Mouse (Mus musculus): ENCODE data around the gene Trp73.

Gene Trp73

GRCm38 (mm10) chr4:154140182-154140212 lies at the start of gene Trp73:
Gene Trp73, minus strand, starts transcription at chr4:154140208.
- DNase-seq (ENCODE audit: low spot score in 2 of 2) = no peak

GRCm38 (mm10) chr4:154188948-154189347 lies 48.9 kb upstream of the Trp73 start:
- DNase-seq (ENCODE audit: low spot score in 2 of 2) = no peak

DNA sequence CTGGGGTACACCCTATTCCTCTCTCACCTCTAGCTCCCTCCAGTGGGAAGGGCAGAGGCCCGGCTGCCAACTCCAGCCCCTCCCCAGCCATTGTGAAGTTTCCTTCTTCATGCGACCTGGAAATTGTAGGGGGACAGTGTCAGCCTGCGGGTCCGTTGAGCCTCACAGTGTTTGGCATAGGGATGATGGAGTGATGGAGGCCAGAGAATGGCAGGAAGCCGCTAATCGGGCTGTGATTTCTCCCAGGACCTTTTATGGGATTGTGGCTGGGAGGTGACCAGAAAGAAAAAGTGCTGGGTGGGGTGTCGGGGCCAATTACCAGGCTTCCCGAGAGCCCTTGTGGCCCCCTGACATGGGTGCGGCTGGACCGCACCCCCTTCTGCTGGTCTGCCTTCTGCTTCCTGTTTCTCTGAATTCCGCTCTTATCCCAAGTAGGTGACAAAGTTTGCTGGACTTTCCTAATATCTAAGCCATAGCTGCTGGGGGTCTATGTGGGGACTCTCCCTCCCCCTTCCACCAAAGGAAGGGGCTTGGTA lies 46.1 kb upstream of the Trp73 start:
- no peak for DNase-seq (ENCODE audit: low spot score in 2 of 2)

DNA sequence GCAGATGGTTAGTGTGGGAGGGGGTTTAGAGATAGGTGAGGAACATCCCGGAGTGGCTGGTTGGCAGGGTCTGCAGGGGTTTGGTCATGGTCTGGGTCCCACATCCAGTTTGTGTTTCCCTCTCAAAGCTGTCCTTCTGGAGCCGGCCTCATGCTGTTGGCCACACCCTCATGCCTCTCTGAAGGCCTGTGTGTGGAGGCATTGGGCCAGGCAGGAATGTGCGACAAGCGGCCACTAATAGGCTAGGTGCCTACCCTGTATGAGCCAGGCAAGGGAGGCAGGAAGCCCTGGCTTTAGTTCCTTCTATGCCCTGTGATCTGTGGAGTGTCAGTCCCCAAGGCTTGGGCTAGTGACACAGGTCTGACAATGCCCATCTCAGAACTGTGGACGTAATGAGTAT lies 45.0 kb upstream of the Trp73 start:
- no peak for DNase-seq (ENCODE audit: low spot score in 2 of 2)

- DNase-seq (ENCODE audit: low spot score in 2 of 2) = no peak
Measured at GRCm38 (mm10) chr4:154183566-154183965, 43.6 kb upstream of the Trp73 start.

GRCm38 (mm10) chr4:154181001-154181400 lies 41.0 kb upstream of the Trp73 start:
- DNase-seq (ENCODE audit: low spot score in 2 of 2) = no peak

DNA sequence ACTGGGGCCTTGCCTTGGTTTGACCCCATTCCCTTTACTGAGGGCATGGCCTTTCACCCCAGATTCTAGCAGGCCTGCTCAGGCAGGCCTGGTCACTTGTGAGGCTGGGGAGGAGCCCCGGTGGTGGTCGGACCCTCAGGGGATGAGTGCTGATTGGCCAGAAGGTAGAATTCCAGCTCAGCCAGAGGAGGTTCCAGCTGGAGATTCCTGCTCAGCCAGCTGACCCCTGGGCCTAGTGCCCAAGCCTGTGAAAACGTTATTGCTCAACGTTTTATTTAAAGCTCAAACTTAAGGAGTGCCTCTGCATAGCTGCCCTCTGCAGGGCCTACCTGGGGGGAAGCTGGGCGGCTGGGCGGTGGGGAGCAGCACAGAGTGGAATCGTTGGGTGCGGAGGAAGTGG lies 37.2 kb upstream of the Trp73 start:
- no peak for DNase-seq (ENCODE audit: low spot score in 2 of 2)

DNA sequence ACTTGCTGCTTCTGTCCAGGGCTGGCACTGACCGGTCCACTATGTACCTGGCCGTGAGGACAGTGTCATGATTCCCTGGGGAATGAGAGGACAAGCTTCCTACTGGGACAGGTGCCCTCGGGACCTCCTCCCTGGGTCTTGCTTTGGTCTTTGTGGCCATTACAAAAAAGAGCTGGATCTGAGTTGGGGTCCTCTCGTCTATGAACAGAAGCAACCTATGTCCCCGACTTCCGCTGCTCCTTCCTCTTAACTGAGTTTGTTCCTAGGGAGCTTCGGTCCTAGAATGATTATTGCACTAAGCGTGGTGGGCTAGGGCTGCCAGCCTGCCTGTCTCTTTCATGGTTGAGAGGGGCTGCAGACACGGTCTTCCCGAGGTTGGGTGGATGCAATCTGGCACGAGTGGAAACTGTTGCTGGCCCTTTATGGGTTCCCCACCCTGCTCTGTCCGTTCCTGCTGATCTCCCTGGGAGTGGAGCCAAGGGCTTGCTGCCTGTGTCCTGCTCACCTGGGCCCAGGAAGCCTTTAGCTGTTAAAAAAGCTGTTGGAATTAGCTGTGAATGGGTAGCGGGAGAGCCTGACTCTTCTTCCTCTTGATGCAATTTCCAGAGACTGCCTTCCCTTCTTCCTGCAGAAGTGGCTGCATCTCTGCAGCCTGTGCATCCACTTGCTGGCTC lies 32.1 kb upstream of the Trp73 start:
- no peak for DNase-seq (ENCODE audit: low spot score in 2 of 2)

GRCm38 (mm10) chr4:154171151-154171930 lies 31.3 kb upstream of the Trp73 start:
- DNase-seq (ENCODE audit: low spot score in 2 of 2) = no peak

GRCm38 (mm10) chr4:154170506-154171150 lies 30.6 kb upstream of the Trp73 start, which contains the start of gene Megf6:
Gene Megf6, plus strand, starts transcription at chr4:154170730.
- no peak for DNase-seq (ENCODE audit: low spot score in 2 of 2)

DNA sequence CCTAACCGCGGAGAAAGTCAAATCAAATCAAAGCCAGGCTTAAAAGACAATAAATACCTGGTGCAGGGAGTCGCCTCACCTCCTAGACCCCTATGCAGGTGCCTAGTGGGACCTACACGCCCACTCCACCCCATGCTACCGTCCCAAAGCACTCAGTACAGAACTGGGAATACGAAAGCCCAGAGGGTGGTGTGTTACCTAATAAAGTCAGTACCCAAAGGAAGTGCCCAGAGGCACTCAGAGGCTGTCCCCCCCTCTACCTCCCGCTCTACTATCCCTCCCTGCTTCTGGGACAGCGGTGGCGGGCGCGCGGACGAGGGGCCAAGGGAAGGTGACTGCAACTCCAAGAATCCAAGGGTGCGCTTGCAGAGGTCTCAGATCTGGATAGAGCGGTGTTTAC lies 30.0 kb upstream of the Trp73 start:
- no peak for DNase-seq (ENCODE audit: low spot score in 2 of 2)

DNA sequence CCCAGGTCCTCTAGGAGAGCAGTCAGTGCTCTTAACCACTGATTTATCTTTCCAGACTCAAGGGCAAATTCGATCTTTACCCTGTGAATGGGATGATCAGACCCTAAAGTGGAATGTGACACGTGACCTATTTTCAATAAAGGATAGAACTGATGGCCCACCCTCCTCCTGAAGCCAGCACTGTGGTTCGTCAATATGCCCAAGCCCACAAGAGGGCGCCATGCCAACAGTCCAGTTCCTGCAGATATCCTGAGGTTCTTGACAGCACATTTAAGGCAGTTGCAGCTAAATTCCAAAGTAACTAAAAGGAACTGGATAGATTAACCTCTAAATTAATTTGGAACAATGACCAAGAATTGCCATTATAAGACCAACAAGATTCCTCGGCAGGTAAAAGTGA lies 27.0 kb upstream of the Trp73 start:
- DNase-seq (ENCODE audit: low spot score in 2 of 2) = peak in 1 of 2 experiments; percentile 44

DNA sequence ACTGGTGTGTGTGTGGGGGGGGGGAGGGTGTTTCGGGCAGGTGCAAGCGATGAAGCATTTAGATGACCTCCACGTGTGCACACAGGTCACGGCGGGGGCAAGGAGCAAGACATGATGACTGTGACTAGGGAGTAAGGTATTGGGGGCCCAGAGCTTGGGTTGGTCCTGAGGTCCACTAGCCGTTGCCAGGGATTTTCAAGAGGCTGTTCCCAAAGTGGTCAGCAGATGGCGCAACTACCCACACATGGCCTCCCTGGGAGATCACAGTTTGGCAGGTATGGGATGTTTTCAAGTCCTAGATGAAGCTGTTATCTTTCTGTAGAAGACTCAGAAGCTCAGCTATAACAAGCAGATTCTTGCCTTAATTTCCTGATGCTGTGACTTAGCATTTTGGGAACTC lies 23.3 kb upstream of the Trp73 start:
- peak in 1 of 2 experiments; percentile 69 for DNase-seq (ENCODE audit: low spot score in 2 of 2)

DNA sequence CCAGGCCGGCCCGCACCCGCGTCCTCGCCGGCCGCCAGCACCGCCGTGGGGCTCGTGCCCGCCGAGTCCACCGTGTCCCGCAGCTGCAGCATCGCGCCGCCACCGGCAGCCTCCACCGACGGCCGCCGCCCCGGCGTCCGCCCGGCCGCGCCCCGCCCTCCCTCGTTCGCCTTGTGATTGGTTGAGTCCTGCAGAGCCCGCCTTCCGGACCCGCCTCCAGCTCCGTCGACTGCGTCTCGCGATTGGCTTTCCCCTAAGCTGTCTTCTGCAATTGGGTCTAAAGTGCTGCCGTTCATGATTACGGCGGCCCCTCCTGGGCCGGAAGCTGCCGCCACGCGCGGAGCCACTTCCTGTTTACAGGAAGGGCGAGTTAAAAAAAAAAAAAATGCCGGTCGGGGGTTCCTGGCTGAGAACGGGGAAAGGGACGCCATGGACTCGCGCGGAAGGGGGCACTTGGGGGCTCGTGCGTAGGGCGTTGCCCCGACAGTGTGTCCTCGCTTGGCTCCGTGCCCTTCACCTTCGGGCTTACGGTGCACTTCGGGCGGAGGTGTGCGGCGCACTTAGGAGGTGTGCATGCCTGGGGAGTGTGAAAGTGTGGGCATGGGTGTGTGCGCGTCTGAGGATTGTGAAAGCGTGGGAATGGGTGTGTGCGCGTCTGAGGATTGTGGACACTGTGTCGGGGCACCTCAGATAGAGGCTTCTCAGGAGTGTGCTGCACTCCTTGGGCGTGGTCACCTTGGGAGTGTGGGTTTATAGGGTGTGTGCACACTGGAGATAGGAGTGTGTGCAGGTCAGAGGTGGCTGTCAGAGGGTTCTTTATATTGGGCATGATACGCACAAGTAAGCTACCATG lies 20.8 kb upstream of the Trp73 start, which contains the start of gene Tprgl:
Tprgl (minus strand) TSS at position 129 of the 853 bp plus-strand sequence.
- peak; percentile 93 to 95 for DNase-seq (ENCODE audit: low spot score in 2 of 2)

- DNase-seq (ENCODE audit: low spot score in 2 of 2) = peak in 1 of 2 experiments; percentile 26
Measured at GRCm38 (mm10) chr4:154159961-154160537, 20.0 kb upstream of the Trp73 start.

- peak; percentile 72 to 83 for DNase-seq (ENCODE audit: low spot score in 2 of 2)
Measured at GRCm38 (mm10) chr4:154159002-154159401, 19.0 kb upstream of the Trp73 start.

DNA sequence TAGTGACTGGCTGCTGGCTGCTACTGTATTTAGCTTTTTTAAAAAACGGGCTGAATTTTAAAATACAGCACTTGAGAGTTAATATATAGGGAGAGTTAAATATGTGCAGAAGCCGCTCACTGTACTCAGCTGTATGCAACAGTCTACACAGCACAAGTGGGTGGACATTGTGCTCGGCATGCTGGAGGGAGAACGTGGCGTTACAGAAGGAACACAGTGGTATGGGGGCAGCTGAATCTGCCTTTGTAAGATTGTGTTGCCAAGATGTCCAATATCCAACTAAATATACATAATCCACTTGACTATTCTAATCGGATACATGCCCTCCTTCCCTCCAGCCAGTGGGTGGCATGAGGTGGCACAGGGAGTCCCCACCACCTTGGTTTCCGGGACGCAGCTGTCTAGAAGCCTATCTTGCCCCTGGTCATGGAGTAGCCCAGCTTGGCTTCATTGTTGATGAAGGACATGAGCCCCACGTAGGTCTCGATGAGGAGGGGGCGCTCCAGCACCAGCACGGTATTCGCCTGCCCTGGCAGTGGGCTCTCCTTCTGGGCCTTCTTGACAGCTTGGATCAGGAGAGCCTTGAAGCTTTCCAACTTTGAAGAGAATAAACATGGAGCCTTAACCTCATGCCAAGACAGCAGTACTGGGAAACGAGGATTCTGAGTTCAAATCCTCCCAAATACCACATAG lies 18.1 kb upstream of the Trp73 start:
- no peak for DNase-seq (ENCODE audit: low spot score in 2 of 2)

DNA sequence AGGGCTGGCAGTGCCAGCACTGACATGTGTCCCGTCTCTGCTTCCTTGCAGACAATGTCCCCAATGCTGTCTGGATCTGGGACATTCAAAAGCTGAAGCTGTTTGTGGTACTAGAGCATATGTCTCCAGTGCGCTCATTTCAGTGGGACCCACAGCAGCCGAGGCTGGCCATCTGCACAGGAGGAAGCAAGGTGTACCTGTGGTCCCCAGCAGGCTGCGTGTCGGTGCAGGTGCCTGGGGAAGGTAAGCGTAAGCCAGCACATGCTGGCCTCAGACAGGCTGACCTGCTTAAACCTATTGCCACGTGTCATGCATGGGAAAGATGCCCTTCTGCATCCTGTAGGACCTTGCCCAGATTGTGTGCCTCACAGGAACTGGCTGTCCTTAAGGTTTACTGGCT lies 16.0 kb upstream of the Trp73 start:
- DNase-seq (ENCODE audit: low spot score in 2 of 2) = no peak

- DNase-seq (ENCODE audit: low spot score in 2 of 2) = no peak
Measured at GRCm38 (mm10) chr4:154154104-154154503, 14.1 kb upstream of the Trp73 start.

- DNase-seq (ENCODE audit: low spot score in 2 of 2) = no peak
Measured at GRCm38 (mm10) chr4:154146342-154146741, 6.3 kb upstream of the Trp73 start.

DNA sequence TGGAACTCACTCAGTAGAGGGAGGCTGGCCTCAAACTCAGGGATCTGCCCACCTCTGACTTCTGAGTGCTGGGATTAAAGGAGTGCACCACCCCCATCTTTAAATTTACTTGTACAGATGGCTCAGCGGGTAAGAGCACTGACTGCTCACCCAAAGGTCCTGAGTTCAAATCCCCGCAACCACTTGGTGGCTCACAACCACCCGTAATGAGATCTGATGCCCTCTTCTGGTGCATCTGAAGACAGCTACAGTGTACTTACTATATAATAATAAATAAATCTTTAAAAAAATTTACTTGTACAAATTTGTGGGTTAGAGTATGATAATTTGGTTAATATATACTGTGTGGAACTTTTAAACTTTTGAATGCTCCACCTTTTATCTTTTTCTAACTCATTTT lies 4.7 kb upstream of the Trp73 start:
- no peak for DNase-seq (ENCODE audit: low spot score in 2 of 2)

All from frontal cortex, postnatal 14 days (tissue).